Mouse (Mus musculus): ENCODE results near the gene Pfkfb3. TPM values are rescaled to one million over a fixed set of nuclear protein-coding genes. Genes with fewer than 3 reads are reported as not detected.
A peak's percentile ranks its signal among the peaks of the same experiment; 100 is the strongest.
"Not testable (repeated sequence)": the region's sequence is repeated elsewhere in the genome, so short reads cannot be mapped to it uniquely, and the experiment has no call there.

Gene Pfkfb3
- polyA plus RNA-seq, 1 experiment from 2014 or later = 15.4 TPM

DNA sequence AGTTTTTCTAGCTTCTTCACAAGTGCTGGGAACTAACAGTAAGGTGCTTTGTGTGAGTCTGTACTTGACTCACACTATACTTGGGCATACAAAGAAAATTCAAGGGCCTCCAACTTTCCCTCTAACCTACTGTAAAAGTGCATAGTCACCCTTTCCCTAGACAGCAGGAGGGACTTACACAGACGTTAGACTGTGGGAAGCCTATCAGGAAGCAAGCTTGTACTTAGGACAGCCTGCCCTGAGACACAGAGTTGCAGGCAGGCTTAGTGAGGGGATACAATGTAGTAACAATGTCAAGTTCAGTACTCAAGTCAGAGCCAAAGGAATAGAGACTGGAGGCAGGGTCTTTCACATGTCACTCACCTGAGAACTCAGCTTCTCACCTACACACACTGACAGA lies 8.5 kb downstream of the Pfkfb3 start:
- Histone ChIP-seq H3K4me1 (no peaks in the 10 kb centered on the region), H3K9me3 (no peaks in the 10 kb centered on the region), H3K4me3 (no peak overlapping the region), H3K27ac (replicated peaks) (no peak overlapping the region), H3K27me3 (replicated peaks; ENCODE audit: low read depth, poor library complexity, severe bottlenecking) (peaks cover 11% of the 10 kb centered on the region), H3K36me3 (replicated peaks) (no peaks in the 10 kb centered on the region)
- WGBS = 56% methylated on average over 1 of the region's 1 CpGs
- no peak for DNase-seq (ENCODE audit: low spot score)

GRCm38 (mm10) chr2:11544342-11544741 lies 9.5 kb downstream of the Pfkfb3 start:
- no peak overlapping the region for H3K27ac ChIP-seq (replicated peaks)
- DNase-seq (ENCODE audit: low spot score) = no peak
- H3K36me3 ChIP-seq (replicated peaks) = no peaks in the 10 kb centered on the region
- H3K27me3 ChIP-seq (replicated peaks; ENCODE audit: low read depth, poor library complexity, severe bottlenecking) = peaks cover under 1% of the 10 kb centered on the region; the same call in 1 of the 2 replicates
- no peaks in the 10 kb centered on the region for H3K4me1 ChIP-seq
- no peaks in the 10 kb centered on the region for H3K9me3 ChIP-seq
- 80% methylated on average over 5 of the region's 5 CpGs for WGBS
- no peak overlapping the region for H3K4me3 ChIP-seq

- DNase-seq (ENCODE audit: low spot score) = no peak
- H3K4me1 ChIP-seq = no peaks in the 10 kb centered on the region
- no peaks in the 10 kb centered on the region for H3K27me3 ChIP-seq (replicated peaks; ENCODE audit: low read depth, poor library complexity, severe bottlenecking)
- 74% methylated on average over 7 of the region's 7 CpGs for WGBS
- H3K4me3 ChIP-seq = no peak overlapping the region
- H3K27ac ChIP-seq (replicated peaks) = no peak overlapping the region
- H3K36me3 ChIP-seq (replicated peaks) = no peaks in the 10 kb centered on the region
- no peaks in the 10 kb centered on the region for H3K9me3 ChIP-seq
These were observed 10.7 kb downstream of the Pfkfb3 start for GRCm38 (mm10) chr2:11543158-11543557.

GRCm38 (mm10) chr2:11542640-11543039 lies 11.2 kb downstream of the Pfkfb3 start:
- Histone ChIP-seq H3K4me3 (no peak overlapping the region), H3K36me3 (replicated peaks) (no peaks in the 10 kb centered on the region), H3K27ac (replicated peaks) (no peak overlapping the region), H3K4me1 (no peaks in the 10 kb centered on the region), H3K27me3 (replicated peaks; ENCODE audit: low read depth, poor library complexity, severe bottlenecking) (no peaks in the 10 kb centered on the region), H3K9me3 (no peaks in the 10 kb centered on the region)
- WGBS = 94% methylated on average over 1 of the region's 1 CpGs
- DNase-seq (ENCODE audit: low spot score) = peak; percentile 56

DNA sequence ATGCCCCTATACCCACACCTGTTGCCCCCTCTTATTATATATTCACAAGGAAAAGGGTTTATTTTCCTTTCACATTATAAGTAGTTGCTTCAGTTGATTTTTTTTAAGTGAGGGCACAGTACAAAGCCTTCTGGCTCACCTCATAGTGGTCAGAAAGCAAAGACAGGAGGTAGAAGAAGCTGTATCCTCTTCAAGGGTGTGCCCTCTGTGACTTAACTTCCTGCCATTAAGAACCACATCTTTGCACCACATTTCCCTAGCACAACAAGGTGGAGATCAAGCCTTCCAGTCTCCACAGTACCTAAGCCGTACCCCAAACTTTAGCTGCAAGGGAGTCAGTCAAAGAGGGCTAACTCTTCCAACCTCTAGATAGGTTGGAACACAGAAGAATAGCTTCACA lies 11.8 kb downstream of the Pfkfb3 start:
- no peak for DNase-seq (ENCODE audit: low spot score)
- H3K36me3 ChIP-seq (replicated peaks) = no peaks in the 10 kb centered on the region
- no peak overlapping the region for H3K27ac ChIP-seq (replicated peaks)
- H3K9me3 ChIP-seq = no peaks in the 10 kb centered on the region
- H3K4me3 ChIP-seq = no peak overlapping the region
- no peaks in the 10 kb centered on the region for H3K4me1 ChIP-seq
- H3K27me3 ChIP-seq (replicated peaks; ENCODE audit: low read depth, poor library complexity, severe bottlenecking) = no peaks in the 10 kb centered on the region
- 88% methylated on average over 1 of the region's 1 CpGs for WGBS

GRCm38 (mm10) chr2:11541528-11541927 lies 12.3 kb downstream of the Pfkfb3 start:
- WGBS = 80% methylated on average over 1 of the region's 1 CpGs
- not testable (repeated sequence) for H3K36me3 ChIP-seq (replicated peaks); H3K9me3 ChIP-seq

DNA sequence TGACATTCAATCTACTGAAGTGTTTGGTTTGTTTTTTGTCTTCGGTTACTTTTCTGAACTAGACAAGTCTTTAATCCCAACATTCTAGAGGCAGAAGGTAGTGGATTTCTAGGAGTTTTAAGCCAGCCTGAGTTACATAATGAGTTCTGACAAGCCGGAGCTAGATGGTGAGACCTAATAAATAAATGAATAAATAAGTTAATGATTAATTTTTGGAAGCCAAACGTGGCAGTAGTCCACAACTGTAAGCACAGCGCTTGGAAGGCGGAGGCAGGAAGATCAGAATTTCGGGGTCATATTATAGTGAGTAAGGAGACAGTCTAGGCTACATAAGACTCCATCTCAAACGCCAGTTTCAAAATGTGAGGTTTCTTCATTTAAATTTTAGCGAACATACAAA lies 17.9 kb downstream of the Pfkfb3 start:
- Histone ChIP-seq H3K36me3 (replicated peaks) (no peaks in the 10 kb centered on the region), H3K27me3 (replicated peaks; ENCODE audit: low read depth, poor library complexity, severe bottlenecking) (peaks cover 10% of the 10 kb centered on the region; the same call in 1 of the 2 replicates), H3K27ac (replicated peaks) (no peak overlapping the region), H3K4me1 (peaks cover 12% of the 10 kb centered on the region), H3K4me3 (peak overlapping the region; percentile 57), H3K9me3 (no peaks in the 10 kb centered on the region)
- DNase-seq (ENCODE audit: low spot score) = no peak
- WGBS = 68% methylated on average over 8 of the region's 8 CpGs

More at GRCm38 (mm10) chr2:11541528-11541927, 12.3 kb downstream of the Pfkfb3 start:
- H3K4me1 ChIP-seq; H3K4me3 ChIP-seq; DNase-seq (ENCODE audit: low spot score); H3K27ac ChIP-seq (replicated peaks); H3K27me3 ChIP-seq (replicated peaks; ENCODE audit: low read depth, poor library complexity, severe bottlenecking): not testable (repeated sequence)

GRCm38 (mm10) chr2:11535412-11535928 lies 18.4 kb downstream of the Pfkfb3 start:
- 1% methylated on average over 32 of the region's 32 CpGs for WGBS
- peak; percentile 93 for DNase-seq (ENCODE audit: low spot score)
- peak overlapping the region; percentile 78; the same call in 1 of the 2 replicates for H3K27ac ChIP-seq (replicated peaks)

DNA sequence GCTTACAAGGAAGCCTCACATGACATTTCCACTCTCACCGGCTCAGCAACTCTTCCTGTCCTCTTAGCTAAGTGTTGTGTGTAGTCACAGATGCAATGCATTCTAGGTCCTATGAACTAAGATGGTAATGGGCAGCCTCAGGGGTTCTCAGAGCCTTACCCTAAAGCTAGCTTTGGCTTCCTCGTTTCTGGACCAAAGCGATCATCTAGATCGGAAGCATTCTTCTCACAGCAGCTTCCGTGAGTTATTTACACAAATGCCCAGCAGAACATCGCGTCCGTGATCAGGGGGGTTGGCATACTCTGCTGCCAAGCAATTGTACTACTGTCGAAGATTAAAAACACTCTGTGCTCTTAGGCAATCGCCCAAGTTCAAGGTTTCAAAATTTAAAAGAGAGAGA lies 19.1 kb downstream of the Pfkfb3 start:
- WGBS = 32% methylated on average over 10 of the region's 10 CpGs
- peak overlapping the region; percentile 78 for H3K27ac ChIP-seq (replicated peaks)
- peaks cover 12% of the 10 kb centered on the region for H3K4me1 ChIP-seq
- no peaks in the 10 kb centered on the region for H3K9me3 ChIP-seq
- peak overlapping the region; percentile 57 for H3K4me3 ChIP-seq
- H3K36me3 ChIP-seq (replicated peaks) = no peaks in the 10 kb centered on the region
- peaks cover 10% of the 10 kb centered on the region; the same call in 1 of the 2 replicates for H3K27me3 ChIP-seq (replicated peaks; ENCODE audit: low read depth, poor library complexity, severe bottlenecking)
- DNase-seq (ENCODE audit: low spot score) = no peak

More at GRCm38 (mm10) chr2:11535412-11535928, 18.4 kb downstream of the Pfkfb3 start:
- Histone ChIP-seq H3K9me3 (no peaks in the 10 kb centered on the region), H3K4me1 (peaks cover 12% of the 10 kb centered on the region), H3K36me3 (replicated peaks) (no peaks in the 10 kb centered on the region), H3K4me3 (peak overlapping the region; percentile 57), H3K27me3 (replicated peaks; ENCODE audit: low read depth, poor library complexity, severe bottlenecking) (peaks cover 10% of the 10 kb centered on the region; the same call in 1 of the 2 replicates)

DNA sequence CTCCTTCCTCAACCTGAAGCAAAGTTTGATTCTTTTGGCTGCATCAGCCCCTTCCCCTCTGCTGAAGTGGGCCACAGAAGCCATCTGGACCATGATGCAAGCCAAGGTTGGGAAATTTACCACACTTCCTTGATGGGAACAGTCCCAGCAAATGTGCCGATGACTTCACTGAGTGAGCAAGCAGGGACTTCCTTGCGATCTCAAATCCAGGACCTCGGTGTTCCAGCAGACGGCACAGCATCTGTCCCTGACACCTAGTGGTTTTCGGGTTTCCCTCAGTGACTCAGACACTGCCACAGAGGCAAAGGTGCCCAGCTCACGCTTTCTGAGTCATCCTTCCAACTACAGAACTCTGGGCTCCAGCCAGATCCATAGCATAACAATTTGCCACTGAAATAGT lies 23.8 kb downstream of the Pfkfb3 start:
- Histone ChIP-seq H3K9me3 (no peaks in the 10 kb centered on the region), H3K27ac (replicated peaks) (no peak overlapping the region), H3K36me3 (replicated peaks) (no peaks in the 10 kb centered on the region), H3K4me1 (peaks cover 5% of the 10 kb centered on the region), H3K4me3 (no peak overlapping the region), H3K27me3 (replicated peaks; ENCODE audit: low read depth, poor library complexity, severe bottlenecking) (peaks cover 10% of the 10 kb centered on the region; the same call in 1 of the 2 replicates)
- 85% methylated on average over 6 of the region's 6 CpGs for WGBS
- DNase-seq (ENCODE audit: low spot score) = no peak

DNA sequence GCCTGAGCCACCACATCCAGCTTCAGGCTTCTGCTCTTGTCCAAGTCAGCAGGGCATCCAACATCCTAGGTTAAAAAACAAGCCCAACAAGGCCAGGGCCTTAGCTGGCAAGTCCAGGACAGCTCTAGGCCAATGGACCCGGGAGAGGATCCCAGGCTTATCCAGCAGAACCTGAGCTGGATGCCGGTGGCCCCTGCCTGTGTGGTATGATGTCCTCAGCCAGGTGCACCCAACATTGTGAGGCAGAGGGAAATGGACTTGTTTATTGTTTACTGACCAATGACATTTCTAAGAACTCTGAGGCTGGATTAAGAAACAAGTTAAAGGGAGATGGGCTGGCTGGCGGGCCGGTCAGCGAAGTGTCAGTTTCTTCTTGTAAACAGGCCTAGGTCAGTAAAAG lies 27.8 kb downstream of the Pfkfb3 start:
- no peak for DNase-seq (ENCODE audit: low spot score)
- no peaks in the 10 kb centered on the region for H3K9me3 ChIP-seq
- H3K27ac ChIP-seq (replicated peaks) = no peak overlapping the region
- no peaks in the 10 kb centered on the region for H3K27me3 ChIP-seq (replicated peaks; ENCODE audit: low read depth, poor library complexity, severe bottlenecking)
- H3K4me3 ChIP-seq = no peak overlapping the region
- 78% methylated on average over 5 of the region's 5 CpGs for WGBS
- H3K36me3 ChIP-seq (replicated peaks) = no peaks in the 10 kb centered on the region
- peaks cover 6% of the 10 kb centered on the region for H3K4me1 ChIP-seq

DNA sequence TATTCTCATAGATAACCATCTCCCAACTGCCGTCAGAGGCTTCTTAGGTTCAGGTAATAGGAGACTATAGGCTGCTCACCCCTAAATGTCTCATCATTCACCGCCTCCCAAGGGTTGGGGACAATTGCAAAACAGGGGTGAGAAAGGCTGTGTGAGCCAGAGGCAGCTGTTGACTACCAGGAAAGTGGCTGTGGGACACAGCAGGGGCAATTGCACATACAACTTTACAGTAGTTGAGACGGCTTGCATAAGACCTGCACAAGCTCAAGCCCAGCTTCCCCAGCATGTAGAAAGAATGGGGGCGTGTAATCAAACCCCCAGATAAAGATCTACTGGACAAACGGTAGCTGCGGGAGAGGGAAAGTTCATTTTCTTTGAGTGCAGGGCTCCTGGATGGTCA lies 29.1 kb downstream of the Pfkfb3 start:
- Histone ChIP-seq H3K36me3 (replicated peaks) (no peaks in the 10 kb centered on the region), H3K27me3 (replicated peaks; ENCODE audit: low read depth, poor library complexity, severe bottlenecking) (no peaks in the 10 kb centered on the region), H3K27ac (replicated peaks) (no peak overlapping the region), H3K4me3 (no peak overlapping the region), H3K4me1 (peaks cover 6% of the 10 kb centered on the region), H3K9me3 (no peaks in the 10 kb centered on the region)
- no peak for DNase-seq (ENCODE audit: low spot score)
- WGBS = 83% methylated on average over 6 of the region's 6 CpGs

DNA sequence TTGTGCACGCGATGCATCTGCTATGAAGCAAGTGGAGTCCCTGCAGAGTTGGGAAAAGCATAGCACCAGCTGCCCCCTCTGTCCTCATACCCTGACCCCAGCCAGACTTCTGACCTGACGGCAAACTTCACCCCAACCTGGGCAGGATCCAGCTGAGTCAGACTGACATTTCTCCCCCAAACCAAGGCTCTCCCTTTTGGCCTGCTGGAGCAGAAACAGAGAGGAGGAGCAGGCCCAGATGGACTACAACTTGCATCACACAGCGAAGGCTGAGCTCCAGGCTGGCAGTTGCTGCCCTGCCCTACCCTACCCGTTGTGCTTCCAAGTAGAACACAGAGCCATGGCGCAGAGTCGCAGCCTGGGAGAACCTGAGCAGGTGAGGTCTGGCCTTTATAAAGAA lies 32.1 kb downstream of the Pfkfb3 start:
- Histone ChIP-seq H3K27ac (replicated peaks) (no peak overlapping the region; the same call in 1 of the 2 replicates), H3K27me3 (replicated peaks; ENCODE audit: low read depth, poor library complexity, severe bottlenecking) (no peaks in the 10 kb centered on the region), H3K4me3 (no peak overlapping the region), H3K9me3 (no peaks in the 10 kb centered on the region), H3K4me1 (peaks cover 6% of the 10 kb centered on the region), H3K36me3 (replicated peaks) (no peaks in the 10 kb centered on the region)
- no peak for DNase-seq (ENCODE audit: low spot score)
- 90% methylated on average over 7 of the region's 7 CpGs for WGBS

All from embryonic facial prominence, embryonic 10.5 days (tissue).